Mouse (Mus musculus): ENCODE measurements around the gene Gm28079.
"Not testable (repeated sequence)": the region's sequence is repeated elsewhere in the genome, so short reads cannot be mapped to it uniquely, and the experiment has no call there.

Gene Gm28079

DNA sequence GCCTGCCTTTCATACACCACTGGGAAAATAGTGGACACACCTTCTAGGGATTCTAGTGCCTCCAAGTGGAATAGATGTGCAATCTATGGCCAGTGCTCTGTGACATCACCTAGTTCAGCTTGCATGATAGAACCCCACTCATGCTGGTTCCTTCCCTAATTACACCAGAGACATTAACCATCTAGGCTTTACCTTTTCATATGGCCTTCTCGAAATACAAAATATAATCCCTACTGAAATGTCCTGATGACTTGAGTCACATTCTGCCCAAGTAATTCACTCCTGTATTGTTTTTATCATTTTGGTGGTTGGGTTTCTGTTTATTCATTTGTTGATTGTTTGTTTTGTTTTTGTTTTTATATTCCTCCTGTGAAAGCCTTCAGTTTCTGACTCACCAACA lies at the start of gene Gm28079:
Gene Gm28079 (minus strand): TSS at position 101 of the 400 bp plus-strand sequence.
- DNase-seq (ENCODE audit: low spot score): not testable (repeated sequence)
